Mouse (Mus musculus): ENCODE results near the gene Abcg5.

GRCm38 (mm10) chr17:84650302-84651017 lies 32.4 kb downstream of the Abcg5 start:
- TF ChIP-seq CTCF (IDR thresholded peaks at IDR 0.05; ENCODE audit: insufficient read depth, low read depth, low read length) = no peak
- TF ChIP-seq POLR2A (IDR thresholded peaks at IDR 0.05; ENCODE audit: insufficient read depth, low read depth, low read length) = no peak
